Mouse (Mus musculus): ENCODE results near the gene Olfr191. TPM values are rescaled to one million over a fixed set of nuclear protein-coding genes. Genes with fewer than 3 reads are reported as not detected.

Olfr191 gene
- polyA plus RNA-seq (2015; fragmentation: Nextera tagmentation; extraction: Ambion mirVana) = not detected in 2 replicates

DNA sequence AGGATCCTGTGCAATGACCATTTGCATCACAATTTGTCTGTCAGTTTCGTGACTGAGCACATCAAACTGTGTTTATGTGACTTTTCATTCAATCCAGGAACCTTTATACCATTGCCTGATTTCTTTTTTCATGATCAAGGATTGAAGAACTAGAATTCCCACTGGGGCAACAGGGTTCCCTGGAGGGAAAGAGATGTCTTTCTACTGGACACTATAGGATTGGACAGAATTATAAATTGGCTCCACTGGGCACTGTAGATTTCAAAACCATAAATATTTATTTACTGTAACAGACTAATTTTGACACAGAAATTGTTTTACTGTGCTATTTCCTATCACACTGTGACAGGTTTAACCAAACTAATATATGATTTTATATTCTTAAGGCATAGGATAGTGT is at the start of gene Olfr191:
Olfr191 (minus strand) TSS at position 101 of the 400 bp plus-strand sequence.

DNA sequence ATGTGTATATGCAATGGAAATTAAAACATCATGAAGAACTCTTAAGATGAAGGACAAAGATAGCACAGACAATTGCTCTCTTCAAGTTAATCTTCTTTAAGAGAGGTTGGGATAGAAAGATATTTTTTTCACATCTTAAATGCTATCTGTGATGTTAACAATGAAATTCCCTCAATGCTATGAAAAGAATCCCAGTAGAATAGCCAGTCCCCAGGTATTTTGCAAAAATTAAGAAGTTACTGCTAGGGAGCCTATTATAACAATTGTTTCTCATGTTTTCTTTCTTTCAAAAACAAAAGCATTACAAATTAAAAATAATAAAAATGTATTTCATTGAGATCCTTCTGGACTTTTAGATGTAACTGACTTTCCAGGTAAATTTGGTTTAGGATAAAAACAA is 31.3 kb upstream of the Olfr191 start, which contains the start of gene Olfr194:
Olfr194 (minus strand) TSS at position 101 of the 400 bp plus-strand sequence.

DNA sequence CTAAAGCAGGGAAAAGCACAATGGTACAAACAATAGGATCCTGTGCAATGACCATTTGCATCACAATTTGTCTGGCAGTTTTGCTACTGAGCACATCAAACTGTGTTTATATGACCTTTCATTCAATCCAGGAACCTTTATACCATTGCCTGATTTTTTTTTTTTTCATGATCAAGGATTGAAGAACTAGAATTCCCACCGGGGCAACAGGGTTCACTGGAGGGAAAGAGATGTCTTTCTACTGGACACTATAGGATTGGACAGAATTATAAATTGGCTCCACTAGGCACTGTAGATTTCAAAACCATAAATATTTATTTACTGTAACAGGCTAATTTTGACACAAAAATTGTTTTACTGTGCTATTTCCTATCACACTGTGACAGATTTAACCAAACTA is 22.2 kb upstream of the Olfr191 start, which contains the start of gene Olfr193:
Olfr193 (minus strand) TSS at position 101 of the 400 bp plus-strand sequence.

DNA sequence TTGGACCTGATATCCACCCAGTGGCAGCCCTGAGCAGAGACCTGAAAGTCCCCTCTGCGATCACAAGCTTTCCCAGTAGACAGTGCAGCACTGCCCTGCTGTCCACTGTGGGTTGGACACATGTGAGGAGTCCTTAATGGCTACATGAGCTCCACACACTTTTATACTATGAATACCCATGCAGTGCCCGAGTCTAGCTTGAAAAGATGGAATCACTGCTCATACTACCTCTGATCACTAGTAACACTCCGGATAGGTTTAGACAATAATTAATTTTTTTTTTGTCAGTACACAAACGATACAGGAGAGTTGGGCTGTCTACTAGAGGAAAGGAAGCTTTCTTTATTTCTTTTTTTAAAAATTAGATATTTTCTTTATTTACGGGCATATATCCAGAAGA is 11.7 kb downstream of the Olfr191 start, which contains the start of gene Olfr190:
Olfr190 (minus strand) TSS at position 101 of the 400 bp plus-strand sequence.

DNA sequence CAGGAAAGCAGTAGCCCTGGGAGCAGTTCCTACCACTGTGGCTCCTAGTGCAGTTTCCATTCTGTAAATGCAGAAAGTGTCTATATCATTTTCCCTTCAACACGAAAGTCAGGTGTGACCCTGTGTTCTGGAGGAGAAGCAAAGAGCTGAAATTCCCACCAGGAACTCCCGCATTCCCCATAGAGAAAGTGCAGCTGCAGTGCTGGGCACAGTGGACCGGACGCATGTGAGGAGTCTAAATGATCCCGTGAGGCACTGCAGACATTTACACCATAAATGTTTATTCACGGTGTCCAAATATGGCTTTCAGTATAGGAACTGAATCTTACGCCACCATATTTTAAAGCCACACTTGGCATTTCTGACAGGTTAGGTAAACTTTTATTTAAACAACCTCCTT is 49.9 kb downstream of the Olfr191 start, which contains the start of gene Olfr187:
Olfr187 (minus strand) TSS at position 58 of the 400 bp plus-strand sequence.

Other genes starting within 250 kb of the Olfr191 start
- not detected in 2 replicates for gene Olfr177, start 215.1 kb downstream of the Olfr191 start, polyA plus RNA-seq (2015; fragmentation: Nextera tagmentation; extraction: Ambion mirVana)
- gene Olfr178, start 197.8 kb downstream of the Olfr191 start, polyA plus RNA-seq (2015; fragmentation: Nextera tagmentation; extraction: Ambion mirVana) = not detected in 2 replicates
- not detected in 2 replicates for gene Olfr181, start 161.1 kb downstream of the Olfr191 start, polyA plus RNA-seq (2015; fragmentation: Nextera tagmentation; extraction: Ambion mirVana)
- gene Olfr180, start 160.4 kb downstream of the Olfr191 start, polyA plus RNA-seq (2015; fragmentation: Nextera tagmentation; extraction: Ambion mirVana) = not detected in 2 replicates
- not detected in 2 replicates for gene Olfr183, start 94.5 kb downstream of the Olfr191 start, polyA plus RNA-seq (2015; fragmentation: Nextera tagmentation; extraction: Ambion mirVana)
- gene Olfr186, start 59.5 kb downstream of the Olfr191 start, polyA plus RNA-seq (2015; fragmentation: Nextera tagmentation; extraction: Ambion mirVana) = not detected in 2 replicates
- gene Olfr187, start 50.1 kb downstream of the Olfr191 start, polyA plus RNA-seq (2015; fragmentation: Nextera tagmentation; extraction: Ambion mirVana) = not detected in 2 replicates
- not detected in 2 replicates for gene Olfr190, start 11.8 kb downstream of the Olfr191 start, polyA plus RNA-seq (2015; fragmentation: Nextera tagmentation; extraction: Ambion mirVana)
- gene Olfr193, start 22.1 kb upstream of the Olfr191 start, polyA plus RNA-seq (2015; fragmentation: Nextera tagmentation; extraction: Ambion mirVana) = not detected in 2 replicates
- not detected in 2 replicates for gene Olfr194, start 31.2 kb upstream of the Olfr191 start, polyA plus RNA-seq (2015; fragmentation: Nextera tagmentation; extraction: Ambion mirVana)
- not detected in 2 replicates for gene Olfr195, start 57.2 kb upstream of the Olfr191 start, polyA plus RNA-seq (2015; fragmentation: Nextera tagmentation; extraction: Ambion mirVana)
- not detected in 2 replicates for gene Olfr196, start 80.6 kb upstream of the Olfr191 start, polyA plus RNA-seq (2015; fragmentation: Nextera tagmentation; extraction: Ambion mirVana)
- gene Olfr198, start 113.7 kb upstream of the Olfr191 start, polyA plus RNA-seq (2015; fragmentation: Nextera tagmentation; extraction: Ambion mirVana) = not detected in 2 replicates
- gene Olfr199, start 129.9 kb upstream of the Olfr191 start, polyA plus RNA-seq (2015; fragmentation: Nextera tagmentation; extraction: Ambion mirVana) = not detected in 2 replicates
- not detected in 2 replicates for gene Olfr201, start 182.8 kb upstream of the Olfr191 start, polyA plus RNA-seq (2015; fragmentation: Nextera tagmentation; extraction: Ambion mirVana)
- not detected in 2 replicates for gene Olfr202, start 197.0 kb upstream of the Olfr191 start, polyA plus RNA-seq (2015; fragmentation: Nextera tagmentation; extraction: Ambion mirVana)
- gene Olfr203, start 209.1 kb upstream of the Olfr191 start, polyA plus RNA-seq (2015; fragmentation: Nextera tagmentation; extraction: Ambion mirVana) = not detected in 2 replicates
- gene Olfr204, start 228.4 kb upstream of the Olfr191 start, polyA plus RNA-seq (2015; fragmentation: Nextera tagmentation; extraction: Ambion mirVana) = not detected in 2 replicates
- not detected in 2 replicates for gene Olfr205, start 241.3 kb upstream of the Olfr191 start, polyA plus RNA-seq (2015; fragmentation: Nextera tagmentation; extraction: Ambion mirVana)

All from skeletal muscle tissue, postnatal 0 days (tissue).